Mouse (Mus musculus): ENCODE measurements at regions not wholly inside any gene's neighbourhood (a gene's known extent, or its start where the extent isn't known, plus 50 kb on each side); places are given as distances from the start of the nearest gene placed in this dataset.

- DNase-seq (ENCODE audit: low read depth): no peak
These were observed 235.1 kb upstream of the Mpped2 start for GRCm38 (mm10) chr2:106458003-106458402.

DNA sequence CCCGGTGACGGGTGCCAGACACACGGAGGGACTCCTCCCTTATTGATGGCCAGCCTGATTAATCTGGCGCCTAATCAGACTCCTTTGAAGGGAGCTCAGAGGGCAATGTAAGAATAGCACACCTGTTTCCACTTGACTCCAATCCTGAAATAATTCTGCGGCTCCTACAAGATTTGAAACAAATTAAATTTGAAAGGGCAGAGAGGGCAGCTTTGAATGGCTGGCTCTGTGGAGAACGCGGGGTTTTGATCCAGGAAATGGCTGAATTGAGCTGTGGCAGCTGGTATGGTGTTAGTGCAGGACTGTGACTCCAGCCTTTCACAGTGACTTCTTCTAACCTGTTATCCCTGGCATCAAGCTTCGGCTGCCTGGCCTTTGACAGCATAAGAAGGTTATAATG is 232.0 kb upstream of the Mpped2 start:
- DNase-seq (ENCODE audit: low read depth): no peak

DNA sequence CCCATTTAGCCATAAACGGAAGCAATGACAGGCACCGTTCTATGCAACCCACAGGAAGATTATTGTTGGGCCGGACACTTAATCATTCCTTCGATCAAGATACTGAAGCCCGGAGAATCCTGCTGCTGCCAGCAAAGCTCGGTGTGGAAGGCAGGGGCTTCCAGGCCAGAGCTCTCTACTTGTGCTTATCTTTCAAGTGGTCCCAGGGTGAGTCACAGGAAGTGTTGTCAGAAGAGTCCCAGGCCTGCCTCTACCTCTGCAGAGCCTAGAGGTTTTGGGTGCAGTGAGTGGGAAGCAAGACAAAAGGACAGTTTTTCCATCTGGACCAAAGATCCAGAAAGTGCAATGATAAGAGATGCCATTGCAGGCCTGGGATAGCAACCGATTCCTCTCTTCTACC is 231.6 kb upstream of the Mpped2 start:
- DNase-seq (ENCODE audit: low read depth): no peak

- DNase-seq (ENCODE audit: low read depth): no peak
These were observed 231.0 kb upstream of the Mpped2 start for GRCm38 (mm10) chr2:106461973-106462637.

GRCm38 (mm10) chr2:106465055-106465454 is 228.0 kb upstream of the Mpped2 start:
- no peak for DNase-seq (ENCODE audit: low read depth)

- DNase-seq (ENCODE audit: low read depth): no peak
These were observed 227.2 kb upstream of the Mpped2 start for GRCm38 (mm10) chr2:106465831-106466230.

- no peak for DNase-seq (ENCODE audit: low read depth)
These were observed 223.9 kb upstream of the Mpped2 start for GRCm38 (mm10) chr2:106469196-106469595.

DNA sequence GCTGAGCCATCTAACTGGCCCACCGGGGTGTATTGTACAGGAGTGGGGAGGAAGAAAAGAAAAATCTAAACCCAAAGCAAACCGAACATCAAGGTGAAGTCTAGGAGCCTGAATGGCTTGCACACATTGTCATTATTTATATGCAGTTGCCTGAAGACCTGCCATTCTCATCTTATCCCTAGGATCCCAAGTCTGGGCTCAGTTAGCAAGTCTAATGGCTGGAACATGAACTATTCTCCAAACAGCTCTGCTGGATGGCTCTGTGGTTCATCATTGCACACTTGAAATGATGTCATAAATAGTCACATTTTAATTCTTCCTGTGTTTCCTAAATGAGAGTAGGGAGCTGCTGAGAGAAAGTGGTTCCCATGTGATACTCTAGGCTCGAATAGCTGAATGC is 219.6 kb upstream of the Mpped2 start:
- no peak for DNase-seq (ENCODE audit: low read depth)

GRCm38 (mm10) chr2:106477991-106478390 is 215.1 kb upstream of the Mpped2 start:
- DNase-seq (ENCODE audit: low read depth): no peak

- DNase-seq (ENCODE audit: low read depth): no peak
These were observed 205.6 kb upstream of the Mpped2 start for GRCm38 (mm10) chr2:106487335-106488082.

- no peak for DNase-seq (ENCODE audit: low read depth)
These were observed 194.3 kb upstream of the Mpped2 start for GRCm38 (mm10) chr2:106498735-106499134.

DNA sequence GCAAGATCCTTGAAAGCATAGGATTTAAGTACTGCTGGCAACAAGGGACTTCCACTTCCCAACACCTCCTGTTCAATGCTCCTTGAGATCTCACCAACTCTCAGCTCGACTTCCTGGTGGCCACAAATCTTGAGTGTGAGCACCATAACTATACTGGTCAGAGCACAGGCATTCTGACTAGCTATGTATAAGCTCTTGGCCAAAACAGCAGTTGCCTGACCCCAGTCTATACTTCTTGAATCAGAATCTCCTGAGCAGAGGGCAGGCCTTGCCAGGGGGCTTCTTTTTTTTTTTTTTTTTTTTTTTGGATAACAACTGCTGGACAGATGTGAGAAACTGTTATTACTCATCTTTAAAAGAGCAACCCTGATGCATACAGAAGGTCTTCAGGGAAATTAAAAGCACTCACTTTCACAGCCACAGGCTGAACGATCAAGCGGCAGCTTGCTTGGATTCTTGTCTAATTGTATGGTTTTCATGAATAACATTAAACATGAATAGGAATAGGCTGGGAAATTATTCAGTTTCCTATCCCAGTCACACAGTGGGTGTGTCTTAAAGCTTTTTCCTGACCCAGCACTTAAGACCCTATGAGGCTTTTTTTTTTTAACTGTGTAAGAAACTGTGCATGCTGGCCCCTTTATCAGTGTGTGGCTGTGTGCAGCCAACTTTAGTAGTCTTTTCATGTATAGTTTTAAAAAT is 193.7 kb upstream of the Mpped2 start:
- DNase-seq (ENCODE audit: low read depth): no peak

- DNase-seq (ENCODE audit: low read depth): no peak
These were observed 188.1 kb upstream of the Mpped2 start for GRCm38 (mm10) chr2:106504933-106505420.

GRCm38 (mm10) chr2:106511889-106512288 is 181.2 kb upstream of the Mpped2 start:
- DNase-seq (ENCODE audit: low read depth): no peak

DNA sequence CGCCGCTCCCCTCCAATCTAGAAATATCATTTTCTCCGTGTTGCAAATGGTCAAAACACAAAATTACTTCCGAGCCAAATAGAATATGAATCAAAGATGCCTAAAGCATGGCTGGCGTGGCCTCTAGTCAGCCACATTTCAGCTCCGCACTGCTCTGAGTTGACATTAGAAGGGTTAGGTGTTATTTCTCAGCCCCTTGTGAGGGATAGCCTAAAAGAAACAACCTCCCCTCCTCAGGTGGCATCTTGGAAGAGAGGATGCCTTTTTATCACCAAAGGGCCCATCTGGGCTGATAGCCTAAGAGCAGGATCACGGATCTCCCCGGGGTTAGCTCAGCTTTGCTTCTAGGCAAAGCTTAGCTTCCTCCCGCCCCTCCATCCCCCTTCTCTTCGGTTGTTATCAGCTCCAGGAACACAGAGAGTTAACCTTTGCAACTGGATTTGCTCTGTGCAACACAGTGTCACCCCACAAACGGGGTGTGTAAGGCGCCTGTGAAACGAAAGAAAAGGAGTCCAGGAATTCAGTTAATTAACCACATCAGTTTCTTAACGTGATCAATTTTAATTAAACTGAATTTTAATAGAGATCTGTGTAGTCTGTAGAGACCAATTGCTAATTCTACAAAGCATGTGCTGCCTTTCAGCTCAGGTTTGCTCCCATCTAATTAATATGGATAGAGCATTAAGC is 180.6 kb upstream of the Mpped2 start:
- DNase-seq (ENCODE audit: low read depth): no peak

DNA sequence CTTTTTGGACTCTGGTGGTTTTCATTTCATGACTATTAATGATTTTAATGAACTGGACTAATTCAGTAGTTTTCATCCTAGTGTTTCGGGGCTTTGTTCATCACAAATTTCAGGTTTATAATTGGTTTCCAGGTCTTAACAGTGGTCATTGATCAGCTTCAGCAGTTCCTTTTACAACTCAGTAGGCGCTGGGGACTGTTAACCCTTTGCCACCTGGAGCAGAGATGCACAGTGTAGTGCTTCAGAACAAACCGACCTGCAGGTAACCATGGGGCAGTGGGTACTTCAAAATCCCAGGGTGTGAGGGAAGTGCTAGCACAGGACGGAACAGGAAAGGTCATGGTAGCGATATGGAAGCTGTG is 180.1 kb upstream of the Mpped2 start:
- DNase-seq (ENCODE audit: low read depth): no peak

DNA sequence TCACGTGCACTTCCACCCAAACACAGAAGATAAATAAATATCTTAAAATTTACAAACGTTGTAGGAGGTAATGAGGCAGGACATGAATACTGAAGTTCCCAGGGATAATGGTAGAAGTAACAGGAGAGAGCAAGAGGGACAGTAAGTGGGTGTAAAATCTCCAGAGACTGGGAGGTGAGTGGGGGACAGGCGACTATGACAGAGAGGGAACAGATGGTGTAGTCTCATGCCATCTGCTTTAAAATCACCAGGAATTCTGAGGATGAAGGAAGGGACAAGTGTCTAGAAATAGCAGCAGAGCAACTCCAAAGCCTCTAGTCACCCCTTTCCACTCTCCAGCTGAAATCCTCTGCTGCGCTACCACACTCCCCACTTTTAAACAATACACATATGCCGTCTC is 175.8 kb upstream of the Mpped2 start:
- DNase-seq (ENCODE audit: low read depth): no peak

DNA sequence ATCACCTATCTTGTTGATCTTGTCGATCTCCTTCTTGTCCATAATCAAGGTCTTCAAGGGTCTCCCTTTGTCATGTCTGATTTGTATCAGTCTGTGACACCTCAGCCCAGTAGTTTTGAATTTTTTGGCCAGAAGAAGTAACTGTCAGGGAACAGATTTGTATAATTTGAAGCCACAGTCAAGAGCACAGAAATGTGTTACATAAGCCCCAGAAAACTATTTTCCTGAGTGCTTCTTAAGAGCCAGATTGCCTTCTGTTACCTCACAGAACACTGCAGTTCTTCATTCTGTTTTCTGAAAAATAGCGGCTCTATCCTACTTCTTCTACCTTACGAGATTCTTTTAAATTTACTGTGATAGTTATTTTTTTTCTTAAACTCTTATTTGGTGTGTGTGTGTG is 170.1 kb upstream of the Mpped2 start:
- no peak for DNase-seq (ENCODE audit: low read depth)

GRCm38 (mm10) chr2:106527008-106527407 is 166.1 kb upstream of the Mpped2 start:
- DNase-seq (ENCODE audit: low read depth): no peak

DNA sequence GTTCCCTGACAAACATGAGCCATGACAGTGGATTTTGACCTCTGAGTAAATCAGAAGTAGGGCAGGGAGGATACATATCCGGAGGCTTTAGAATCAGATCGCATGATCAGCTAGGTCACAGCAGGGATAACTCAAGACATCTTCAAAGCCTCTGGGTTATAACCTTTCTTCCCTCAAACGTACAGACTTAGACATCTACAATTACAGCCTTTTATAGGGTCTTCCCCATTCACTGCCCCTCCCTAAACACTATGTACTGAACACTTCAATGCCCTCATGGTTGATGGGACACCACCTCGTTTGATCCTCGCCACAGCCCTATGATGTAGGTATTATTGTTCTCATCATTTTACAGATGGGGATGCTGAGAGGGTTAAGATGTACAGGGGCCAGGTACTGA is 163.8 kb upstream of the Mpped2 start:
- no peak for DNase-seq (ENCODE audit: low read depth)

DNA sequence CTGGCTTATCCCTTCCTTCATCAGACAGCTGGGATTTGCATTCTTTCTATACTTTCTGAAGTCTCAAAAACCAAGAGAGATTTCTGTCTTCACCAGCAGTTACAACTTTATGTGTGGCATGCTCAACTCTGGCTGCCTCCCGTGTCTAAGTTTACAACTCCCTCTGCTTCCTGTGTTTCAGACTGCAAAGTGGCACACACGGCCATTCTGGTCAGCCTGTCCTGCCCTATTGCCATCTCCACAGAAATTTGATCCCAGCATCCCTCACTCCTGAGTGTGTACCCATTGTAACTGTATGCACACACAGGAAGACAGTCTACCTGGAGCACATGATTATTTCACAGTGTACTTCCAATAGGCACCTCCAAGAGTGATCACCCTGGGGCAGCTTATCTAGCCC is 163.3 kb upstream of the Mpped2 start:
- no peak for DNase-seq (ENCODE audit: low read depth)

DNA sequence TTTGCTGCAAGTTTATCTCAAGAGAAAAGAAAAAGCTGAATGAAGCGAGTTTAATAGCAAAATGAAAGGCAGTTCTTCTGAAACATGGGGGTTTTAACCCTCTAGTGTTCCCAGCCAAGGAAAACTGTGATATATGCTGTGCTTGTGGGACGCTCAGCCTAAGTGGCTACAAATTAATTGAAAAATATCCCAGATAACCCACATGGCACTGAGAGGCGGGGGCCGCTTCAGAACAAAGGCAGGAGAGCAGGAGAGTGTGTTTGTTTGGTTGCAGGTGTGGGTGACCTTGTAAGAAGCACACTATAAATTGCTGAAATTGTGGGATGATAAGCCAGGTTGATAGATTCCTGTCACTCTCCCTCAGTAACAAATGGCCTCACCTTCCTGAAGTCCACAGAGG is 154.7 kb upstream of the Mpped2 start:
- DNase-seq (ENCODE audit: low read depth): no peak

DNA sequence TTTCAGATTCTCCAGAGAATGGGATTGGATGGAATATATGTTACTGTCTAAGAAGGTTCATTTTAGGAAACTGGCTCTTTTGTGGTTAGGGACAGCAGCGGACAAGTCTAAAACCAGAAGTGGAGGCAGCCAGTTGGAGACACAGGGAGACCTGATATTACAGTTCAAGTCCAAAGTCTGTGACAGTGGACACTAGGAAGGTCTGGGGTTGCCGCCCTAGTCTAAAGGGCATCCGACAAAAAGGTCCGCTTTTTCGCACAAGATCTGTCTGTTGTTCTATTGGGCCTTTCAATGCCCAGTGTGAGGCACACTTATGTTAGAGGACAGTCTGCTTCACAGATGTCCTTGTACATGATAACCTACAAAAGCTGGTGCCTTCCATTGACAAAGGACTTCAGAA is 152.9 kb upstream of the Mpped2 start:
- DNase-seq (ENCODE audit: low read depth): no peak

Measured in 416B (cell line).